Comparison of ENCODE assay signal across 8 mouse cellular contexts in the genomic region with DNA sequence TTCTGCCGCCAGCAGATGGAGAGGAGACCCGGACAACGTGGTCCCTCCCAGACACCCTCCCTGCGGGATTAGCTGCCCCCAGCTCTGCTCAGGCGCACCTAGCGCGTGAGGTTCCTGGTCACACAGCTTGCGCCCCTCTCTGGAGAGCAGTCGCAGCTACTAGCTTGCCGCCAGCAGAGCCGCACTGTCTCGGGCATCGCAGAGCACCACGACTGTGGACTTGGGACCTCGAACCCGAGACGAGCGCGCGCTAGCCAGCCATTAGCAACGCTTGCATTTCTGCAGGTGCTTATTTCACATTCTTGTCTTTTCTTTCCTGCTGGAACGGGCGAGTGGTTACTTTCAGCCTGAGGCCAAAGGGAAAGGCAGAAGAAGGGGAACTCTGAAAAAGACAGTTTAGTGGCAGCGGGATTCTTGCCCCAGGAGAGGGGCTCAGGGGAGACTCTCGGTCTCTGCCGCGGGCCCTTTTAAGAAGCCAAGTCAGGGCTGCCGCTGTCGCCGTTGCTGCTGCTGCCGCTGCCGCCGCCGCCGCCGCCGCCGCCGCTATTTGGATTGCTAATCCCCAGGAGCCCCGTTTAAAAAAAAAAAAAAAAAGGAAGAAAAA. TPM values are rescaled to one million over a fixed set of nuclear protein-coding genes. Genes with fewer than 3 reads are reported as not detected.
DNase-seq lines count a peak whose midpoint lies in the region; ATAC-seq and TF ChIP-seq lines count a peak whose summit lies in the region.

No protein-coding gene starts in this region.

- H3K36me3 ChIP-seq in hindbrain, embryonic 10.5 days: no peaks in the 10 kb centered on the region
- no peaks in the 10 kb centered on the region for H3K36me3 ChIP-seq in lung, postnatal 0 days (ENCODE audit: insufficient read depth, low read length)

- H3K4me1 ChIP-seq in hindbrain, embryonic 10.5 days (replicated peaks): peaks cover 21% of the 10 kb centered on the region
- H3K4me1 ChIP-seq in lung, postnatal 0 days (ENCODE audit: insufficient read depth, low read depth, low read length): no peaks in the 10 kb centered on the region; the same call in 1 of the 2 replicates

- peak overlapping the region; percentile 75 for H3K4me3 ChIP-seq in hindbrain, embryonic 10.5 days
- peak overlapping the region; percentile 72 for H3K4me3 ChIP-seq in lung, postnatal 0 days (ENCODE audit: low read depth, low read length)

- TF ChIP-seq EP300 in lung, postnatal 0 days (IDR thresholded peaks at IDR 0.05): no peak

- H3K27ac ChIP-seq in hindbrain, embryonic 10.5 days: peak overlapping the region; percentile 88
- H3K27ac ChIP-seq in lung, postnatal 0 days (ENCODE audit: low read length): peak overlapping the region; percentile 75

- peaks cover 62% of the 10 kb centered on the region for H3K27me3 ChIP-seq in Patski
- peaks cover 72% of the 10 kb centered on the region for H3K27me3 ChIP-seq in hindbrain, embryonic 10.5 days (ENCODE audit: insufficient read depth, poor library complexity, severe bottlenecking)
- H3K27me3 ChIP-seq in lung, postnatal 0 days (replicated peaks; ENCODE audit: insufficient read depth, low read length): no peaks in the 10 kb centered on the region

- no peak for DNase-seq in Patski (ENCODE audit: low read depth, low spot score)
- DNase-seq in cerebellum, postnatal 10 days: peak; percentile 72 to 74
- peak; percentile 38 to 62 for DNase-seq in frontal cortex, postnatal 10 days (ENCODE audit: low spot score in 2 of 2)
- DNase-seq in hindbrain, embryonic 10.5 days (ENCODE audit: low spot score): peak; percentile 80
- DNase-seq in layer of hippocampus, postnatal 14 days (ENCODE audit: low spot score in 2 of 2): peak; percentile 43 to 65
- peak; percentile 70 for DNase-seq in lung, postnatal 0 days (ENCODE audit: low spot score)
- peak; percentile 19 for DNase-seq in ovary, postnatal 10 days (ENCODE audit: low spot score)
- DNase-seq in thymus, postnatal 25 days: peak; percentile 17

- H3K4me2 ChIP-seq in lung, postnatal 0 days (replicated peaks; ENCODE audit: low read depth, low read length): peak overlapping the region; percentile 79

- CTCF ChIA-PET in Patski (lab: Charles Lee): interaction anchor here (0.8 to 4.5 kb wide), 2 partner anchors 13 to 98 kb away, joined by 3 to 18 read pairs; no protein-coding TSS in a partner anchor

- H3K9me3 ChIP-seq in hindbrain, embryonic 10.5 days: no peaks in the 10 kb centered on the region
- no peaks in the 10 kb centered on the region for H3K9me3 ChIP-seq in lung, postnatal 0 days (ENCODE audit: low read length)

- POLR2A ChIA-PET in Patski (lab: Charles Lee): interaction anchor here (0.7 kb wide), 1 partner anchor 24 kb away, joined by 3 read pairs; no protein-coding TSS in a partner anchor

- no peak for TF ChIP-seq CTCF in Patski (IDR thresholded peaks at IDR 0.05)
- TF ChIP-seq CTCF in lung, postnatal 0 days (IDR thresholded peaks at IDR 0.05): peak; percentile 70

- under 1% methylated on average over 40 of the region's 40 CpGs for WGBS in hindbrain, embryonic 10.5 days
- WGBS in lung, postnatal 0 days: under 1% methylated on average over 40 of the region's 40 CpGs

- in situ Hi-C loops in Patski (cut with MboI; ENCODE audit: low pct_unique_long_range_greater_than_20kb): no loop called here

- peak overlapping the region; percentile 39 for H3K9ac ChIP-seq in lung, postnatal 0 days (replicated peaks; ENCODE audit: low read depth)

- peak; percentile 64 for ATAC-seq in Patski
- ATAC-seq in lung, postnatal 0 days: peak; percentile 84

RNA-seq across cellular contexts. Expression of a gene that starts 11.8 kb away (rescaled TPM):
- 0.63 TPM for polyA plus RNA-seq in Patski (2021)
- polyA plus RNA-seq in hindbrain, embryonic 10.5 days (2016; fragmentation: Nextera tagmentation; extraction: Ambion mirVana): 15.8 and 21.2 TPM in 2 replicates
- 10 to 100 TPM; 19.8 to 25.5 TPM for total RNA-seq in layer of hippocampus, postnatal 14 days (2021)
- polyA plus RNA-seq in lung, postnatal 0 days (2015; fragmentation: Nextera tagmentation; extraction: Ambion mirVana): 30.6 and 46.5 TPM in 2 replicates

RNA-seq across cellular contexts. Expression of a gene that starts 58.0 kb away (rescaled TPM):
- 40.4 TPM for polyA plus RNA-seq in Patski (2021)
- 40.6 and 42.8 TPM in 2 replicates for polyA plus RNA-seq in hindbrain, embryonic 10.5 days (2016; fragmentation: Nextera tagmentation; extraction: Ambion mirVana)
- 10 to 100 TPM; 43.2 to 48.3 TPM for total RNA-seq in layer of hippocampus, postnatal 14 days (2021)
- 38.3 and 40.9 TPM in 2 replicates for polyA plus RNA-seq in lung, postnatal 0 days (2015; fragmentation: Nextera tagmentation; extraction: Ambion mirVana)

RNA-seq across cellular contexts. Expression of a gene that starts 58.6 kb away (rescaled TPM):
- 1.6 TPM for polyA plus RNA-seq in Patski (2021)
- 1.4 and 2.0 TPM in 2 replicates for polyA plus RNA-seq in hindbrain, embryonic 10.5 days (2016; fragmentation: Nextera tagmentation; extraction: Ambion mirVana)
- not detected for total RNA-seq in layer of hippocampus, postnatal 14 days (2021)
- 1.4 and 1.6 TPM in 2 replicates for polyA plus RNA-seq in lung, postnatal 0 days (2015; fragmentation: Nextera tagmentation; extraction: Ambion mirVana)

Comparison
In these comparisons a context has a peak if more than half of its experiments do, and no peak if none do; other contexts are left out.
1. RNA of a gene that starts 11.8 kb away (polyA plus RNA-seq): 30.6 to 46.5 TPM in lung, postnatal 0 days and 15.8 to 21.2 TPM in hindbrain, embryonic 10.5 days; 0.63 TPM in Patski (single experiment); every median in the first group is over 10 times any median in the second.